Mouse (Mus musculus) liver, adult 2 months (tissue): ENCODE data around the gene Slc19a2. TPM values are rescaled to one million over a fixed set of nuclear protein-coding genes. Genes with fewer than 3 reads are reported as not detected.

Source experiments
- DNase-seq: peaks from one replicate; pipeline ENCODE4 v3.0.0-alpha.2; 2011; ENCODE audit warnings: low read depth, low spot score; ENCODE audit errors: extremely low read depth
- H3K27ac ChIP-seq: fragments of 200-500 bp; replicated peaks from 2 replicates; pipeline ENCODE4 v1.5.1; 2012; ENCODE audit warnings: low read depth, mild to moderate bottlenecking, control low read depth, inconsistent platforms, low read length; ENCODE audit not compliant: insufficient read depth
- H3K27me3 ChIP-seq: fragments of 200-500 bp; 2 replicates; pipeline ENCODE4 v1.6.1; 2012; ENCODE audit warnings: mild to moderate bottlenecking, moderate library complexity, low read length, inconsistent platforms; ENCODE audit not compliant: control insufficient read depth, insufficient read depth
- H3K36me3 ChIP-seq: fragments of 200-500 bp; 2 replicates; pipeline ENCODE4 v1.6.1; 2012; ENCODE audit warnings: low read length, inconsistent platforms; ENCODE audit not compliant: control insufficient read depth, insufficient read depth
- H3K4me1 ChIP-seq: fragments of 200-500 bp; 2 replicates; pipeline ENCODE4 v1.6.1; 2011; ENCODE audit warnings: low read length; ENCODE audit not compliant: control insufficient read depth, insufficient read depth
- H3K4me3 ChIP-seq: fragments of 200-500 bp; 2 replicates; pipeline ENCODE4 v1.5.1; 2011; ENCODE audit warnings: low read depth, mild to moderate bottlenecking, control low read depth, low read length, moderate library complexity; ENCODE audit not compliant: insufficient read depth
- H3K79me2 ChIP-seq: fragments of 200-500 bp; 2 replicates; pipeline ENCODE4 v1.6.1; 2012; ENCODE audit warnings: inconsistent platforms, mild to moderate bottlenecking, low read length, moderate library complexity; ENCODE audit not compliant: control insufficient read depth, insufficient read depth
- H3K9ac ChIP-seq: fragments of 200-500 bp; 2 replicates; pipeline ENCODE4 v1.6.1; 2012; ENCODE audit warnings: low read depth, mild to moderate bottlenecking, control low read depth, inconsistent platforms, low read length
- CTCF ChIP-seq: fragments of 200-500 bp; IDR thresholded peaks from 2 replicates; pipeline ENCODE4 v1.5.1; 2011; ENCODE audit warnings: low read depth, low read length, control low read depth
- POLR2A ChIP-seq: fragments of 200-500 bp; IDR thresholded peaks from 2 replicates; pipeline ENCODE4 v1.6.1; 2011; ENCODE audit warnings: low read length, control low read depth; ENCODE audit not compliant: insufficient read depth; ENCODE audit errors: extremely low read depth
- WGBS: fragments of 180-500 bp; shearing (Covaris S2); methylation state at CpG from one replicate; pipeline ENCODE4 v1.1.7; 2018; 5-methylcytosine and 5-hydroxymethylcytosine counted together
- polyA plus RNA-seq: library from polyadenylated mRNA; depleted of rRNA; stranded (reverse); fragments of >200 nt; gene quantifications from 2 replicates; pipeline ENCODE4 v1.2.3, GENCODE M21; 2012
- total RNA-seq: library from RNA; depleted of rRNA; stranded (reverse); fragments of >200 nt; gene quantifications from 2 replicates; pipeline ENCODE4 v1.2.3, GENCODE M21; 2014

The Slc19a2 gene
- total and polyA plus RNA-seq, 2 experiments = 84.5 to 96.1 TPM

- 5% methylated on average over 10 of the region's 10 CpGs for WGBS
Measured at GRCm38 (mm10) chr1:164247971-164248370, 875 bp upstream of the Slc19a2 start.

GRCm38 (mm10) chr1:164249332-164249711 lies 476 bp downstream of the Slc19a2 start:
- Histone ChIP-seq H3K9ac (peak overlapping the region; percentile 93), H3K4me3 (peak overlapping the region; percentile 90), H3K27ac (peak overlapping the region; percentile 90), H3K4me1 (peaks cover 5% of the 10 kb centered on the region), H3K27me3 (no peaks in the 10 kb centered on the region), H3K79me2 (peaks cover 24% of the 10 kb centered on the region; the same call in 1 of the 2 replicates), H3K36me3 (0 out of 2 replicates have a peak, but pooled peaks cover 1% of the 10 kb centered on the region)
- under 1% methylated on average over 33 of the region's 33 CpGs for WGBS
- TF ChIP-seq POLR2A = no peak
- no peak for DNase-seq

More at GRCm38 (mm10) chr1:164247971-164248370, 875 bp upstream of the Slc19a2 start:
- peak; percentile 73 for DNase-seq
- Histone ChIP-seq H3K4me3 (peak overlapping the region; percentile 4; the same call in 1 of the 2 replicates), H3K4me1 (no peaks in the 10 kb centered on the region), H3K27ac (peak overlapping the region; percentile 65), H3K9ac (peak overlapping the region; percentile 68), H3K27me3 (no peaks in the 10 kb centered on the region), H3K79me2 (peaks cover 12% of the 10 kb centered on the region; the same call in 1 of the 2 replicates), H3K36me3 (no peaks in the 10 kb centered on the region)
- TF ChIP-seq POLR2A (no peak), CTCF (no peak)

- H3K4me3 ChIP-seq = peak overlapping the region; percentile 90
- H3K27ac ChIP-seq = peak overlapping the region; percentile 90
- 0 out of 2 replicates have a peak, but pooled peaks cover 1% of the 10 kb centered on the region for H3K36me3 ChIP-seq
- TF ChIP-seq POLR2A (no peak), CTCF (no peak)
- H3K4me1 ChIP-seq = peaks cover 8% of the 10 kb centered on the region
- H3K79me2 ChIP-seq = peaks cover 27% of the 10 kb centered on the region; the same call in 1 of the 2 replicates
- peak overlapping the region; percentile 93 for H3K9ac ChIP-seq
- WGBS = 19% methylated on average over 8 of the region's 8 CpGs
- peak; percentile 70 for DNase-seq
- H3K27me3 ChIP-seq = no peaks in the 10 kb centered on the region
Measured at GRCm38 (mm10) chr1:164250391-164251150, 1.7 kb downstream of the Slc19a2 start.

- 24% methylated on average over 1 of the region's 1 CpGs for WGBS
- peak overlapping the region; percentile 94 for H3K27ac ChIP-seq
- DNase-seq = peak; percentile 83
- TF ChIP-seq CTCF (no peak), POLR2A (no peak)
- peaks cover 8% of the 10 kb centered on the region for H3K4me1 ChIP-seq
- H3K36me3 ChIP-seq = peaks cover 5% of the 10 kb centered on the region; the same call in 1 of the 2 replicates
- peak overlapping the region; percentile 73 for H3K9ac ChIP-seq
- peak overlapping the region; percentile 90 for H3K4me3 ChIP-seq
- H3K27me3 ChIP-seq = no peaks in the 10 kb centered on the region
- peaks cover 33% of the 10 kb centered on the region; the same call in 1 of the 2 replicates for H3K79me2 ChIP-seq
Measured at GRCm38 (mm10) chr1:164251438-164251837, 2.6 kb downstream of the Slc19a2 start.

GRCm38 (mm10) chr1:164252551-164252950 lies 3.7 kb downstream of the Slc19a2 start:
- 27% methylated on average over 5 of the region's 5 CpGs for WGBS
- no peaks in the 10 kb centered on the region for H3K27me3 ChIP-seq
- H3K9ac ChIP-seq = peak overlapping the region; percentile 60
- H3K79me2 ChIP-seq = peaks cover 40% of the 10 kb centered on the region; the same call in 1 of the 2 replicates
- DNase-seq = peak; percentile 98
- peak overlapping the region; percentile 49 for H3K4me3 ChIP-seq
- H3K27ac ChIP-seq = peak overlapping the region; percentile 66
- TF ChIP-seq POLR2A (no peak), CTCF (no peak)
- peaks cover 11% of the 10 kb centered on the region for H3K36me3 ChIP-seq
- H3K4me1 ChIP-seq = peaks cover 8% of the 10 kb centered on the region
